Mouse (Mus musculus) cerebellum, adult 2 months (tissue): Measurements from ENCODE around the gene Sae1.

Experiments
- CTCF ChIP-seq: fragments of 200-500 bp; IDR thresholded peaks from 2 replicates; pipeline ENCODE4 v1.5.1; 2011; ENCODE audit warnings: low read depth, mild to moderate bottlenecking, control low read depth, low read length, moderate library complexity, borderline replicate concordance; ENCODE audit not compliant: insufficient read depth
- POLR2A ChIP-seq: fragments of 200-500 bp; IDR thresholded peaks from 2 replicates; pipeline ENCODE4 v1.6.1; 2011; ENCODE audit warnings: low read length, control low read depth, borderline replicate concordance; ENCODE audit not compliant: insufficient read depth

DNA sequence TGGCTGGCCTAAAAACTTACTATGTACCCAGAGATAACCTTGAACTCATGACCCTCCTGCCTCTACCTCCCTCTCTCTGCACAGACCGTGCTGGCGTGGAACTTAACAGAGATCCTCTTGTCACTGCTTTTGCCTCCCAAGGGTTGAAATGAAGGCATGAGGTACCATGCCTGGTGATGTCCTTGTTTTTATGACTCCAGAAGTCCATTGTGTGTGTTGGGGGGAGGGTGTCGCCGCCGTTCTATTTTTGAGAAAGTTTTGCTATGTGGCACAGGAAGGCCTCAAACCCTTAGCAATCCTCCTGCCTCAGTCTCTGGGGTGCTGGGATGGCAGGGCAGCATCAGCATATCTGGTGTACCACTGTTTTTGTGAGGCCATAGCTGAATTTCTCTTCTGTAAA is 88.7 kb downstream of the Sae1 start:
- no peak for TF ChIP-seq CTCF
- no peak for TF ChIP-seq POLR2A
